Mouse (Mus musculus) adrenal gland, postnatal 36 days (tissue): Measurements from ENCODE around the gene Ptpn6. TPM values are rescaled to one million over a fixed set of nuclear protein-coding genes. Genes with fewer than 3 reads are reported as not detected.

Source experiments
- DNase-seq, 2 experiments: peaks; one replicate each; pipeline ENCODE4 v3.0.0; 2021; ENCODE audit warnings: mixed read lengths in 1 of 2
- total RNA-seq, 2 experiments: library from RNA; stranded (reverse); gene quantifications; 2 replicates each; pipeline ENCODE4 v1.2.3; 2021

The Ptpn6 gene
- total RNA-seq, 2 experiments from 2014 or later, result 5.5 to 9.6 TPM

DNA sequence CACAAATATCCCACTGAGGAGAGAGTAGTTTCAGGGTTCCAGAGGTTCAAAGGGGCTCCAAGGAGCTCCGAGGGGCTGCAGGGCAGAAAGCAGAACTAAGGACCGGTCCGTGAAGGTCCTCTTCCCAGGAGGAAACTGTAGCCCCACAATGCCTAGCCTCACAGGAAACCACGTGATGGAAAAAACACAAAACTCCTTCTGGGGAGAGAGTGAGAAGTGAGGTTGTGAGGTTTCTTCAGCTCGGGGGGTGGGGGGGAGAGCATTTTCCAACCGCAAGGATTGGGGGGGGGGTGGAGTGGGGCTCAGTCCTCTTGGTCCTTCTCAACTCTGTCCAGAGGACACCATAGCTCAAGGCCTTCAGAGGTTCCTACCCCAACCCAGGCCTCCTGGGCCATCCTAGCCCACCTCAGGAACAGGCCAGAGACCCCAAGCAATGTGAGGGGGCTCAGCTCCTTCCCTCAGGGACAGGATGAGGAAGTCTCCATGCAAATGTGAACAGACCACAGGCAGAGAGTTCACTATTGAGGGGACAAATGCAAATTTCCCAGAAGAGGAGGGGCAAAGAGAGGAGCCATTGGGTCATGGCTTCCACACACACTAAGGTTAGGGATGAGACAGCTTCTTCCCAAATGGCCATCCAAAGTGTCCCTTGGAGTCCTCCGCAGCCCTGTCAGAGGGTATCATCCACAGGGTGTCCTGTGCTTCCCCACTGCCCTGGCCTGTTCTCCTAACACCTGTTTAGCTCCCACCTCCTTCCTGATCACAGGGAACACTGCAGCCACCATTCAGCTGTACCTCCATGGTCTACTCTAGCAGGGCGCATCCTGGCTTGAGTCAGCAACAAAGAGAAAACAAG lies 8.4 kb downstream of the Ptpn6 start:
- DNase-seq, result no peak

GRCm38 (mm10) chr6:124728621-124729020 lies 9.9 kb downstream of the Ptpn6 start:
- DNase-seq, result peak; percentile 67 to 73

GRCm38 (mm10) chr6:124724472-124724871 lies 14.0 kb downstream of the Ptpn6 start:
- DNase-seq, result no peak

GRCm38 (mm10) chr6:124723541-124723940 lies 15.0 kb downstream of the Ptpn6 start:
- DNase-seq, result no peak

- DNase-seq, result no peak
These were observed 15.5 kb downstream of the Ptpn6 start for GRCm38 (mm10) chr6:124722876-124723473.

DNA sequence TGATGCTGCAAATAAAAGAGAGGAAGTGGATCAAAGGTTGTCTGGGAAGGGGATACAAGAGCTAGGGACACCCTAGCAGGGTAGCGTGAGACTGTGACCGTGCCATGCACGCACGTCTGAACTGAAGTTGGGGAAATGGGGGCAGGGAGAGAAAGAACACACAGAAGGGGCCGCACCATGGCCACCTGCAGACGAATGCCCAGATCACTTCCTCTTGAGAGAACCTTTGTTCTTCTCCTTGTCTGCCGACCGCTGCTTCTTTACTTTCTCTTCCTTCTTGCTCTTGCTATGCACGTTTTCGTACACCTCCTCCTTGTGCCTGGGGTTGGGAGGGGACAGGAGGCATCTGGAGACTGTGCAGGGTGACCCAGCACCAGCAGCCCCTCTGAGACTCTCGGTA lies 17.6 kb downstream of the Ptpn6 start:
- DNase-seq, result no peak

DNA sequence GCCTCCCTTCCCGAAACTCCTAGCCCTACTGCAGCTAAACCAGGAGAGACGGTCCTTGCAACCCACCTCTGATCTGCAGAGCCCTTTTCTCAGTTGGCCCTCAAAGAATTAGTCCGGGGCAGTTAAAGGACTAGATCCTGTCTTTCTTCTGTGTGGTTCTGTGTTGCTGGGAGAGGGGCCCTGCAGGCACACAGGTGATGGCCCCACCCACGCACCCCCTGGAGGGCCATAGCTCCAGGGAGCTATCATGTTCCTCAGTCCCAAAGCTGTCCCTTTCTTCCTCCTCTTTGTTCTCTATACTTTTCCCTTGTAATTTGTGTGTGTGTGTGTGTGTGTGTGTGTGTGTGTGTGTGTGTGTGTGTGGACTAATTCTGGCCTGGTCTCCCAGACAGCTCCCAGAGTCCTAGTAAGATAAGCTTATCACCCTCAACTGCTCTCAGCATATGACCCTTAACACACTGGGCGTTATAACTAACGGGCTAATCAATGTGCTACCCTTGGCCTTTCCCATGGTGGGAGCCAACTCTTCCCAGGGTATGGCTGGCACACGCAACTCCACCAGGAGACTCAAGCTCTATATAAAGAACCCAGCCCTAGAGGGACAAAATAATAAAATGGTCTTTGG lies 19.0 kb downstream of the Ptpn6 start:
- no peak for DNase-seq

GRCm38 (mm10) chr6:124718703-124719102 lies 19.8 kb downstream of the Ptpn6 start:
- DNase-seq, result no peak

DNA sequence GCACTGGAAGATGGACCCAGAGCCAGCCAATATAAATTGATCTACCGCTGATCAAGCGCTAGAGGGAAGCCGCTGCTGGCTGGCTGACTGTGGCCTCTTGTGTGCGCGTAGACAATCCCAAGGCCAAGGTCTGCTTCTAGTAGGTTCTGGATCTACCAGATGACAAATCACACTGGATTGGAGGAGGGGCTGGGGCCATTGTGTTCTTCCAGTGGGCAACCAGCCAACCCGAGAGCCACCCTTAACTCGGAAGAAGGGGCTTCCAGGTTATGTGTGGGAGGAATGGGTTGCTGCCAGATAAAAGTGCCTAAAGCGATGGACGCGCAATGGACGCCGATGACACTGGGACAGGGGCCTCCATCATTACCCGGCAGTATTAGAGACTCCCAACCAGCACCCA lies 20.5 kb downstream of the Ptpn6 start:
- DNase-seq, result peak; percentile 40 to 58

DNA sequence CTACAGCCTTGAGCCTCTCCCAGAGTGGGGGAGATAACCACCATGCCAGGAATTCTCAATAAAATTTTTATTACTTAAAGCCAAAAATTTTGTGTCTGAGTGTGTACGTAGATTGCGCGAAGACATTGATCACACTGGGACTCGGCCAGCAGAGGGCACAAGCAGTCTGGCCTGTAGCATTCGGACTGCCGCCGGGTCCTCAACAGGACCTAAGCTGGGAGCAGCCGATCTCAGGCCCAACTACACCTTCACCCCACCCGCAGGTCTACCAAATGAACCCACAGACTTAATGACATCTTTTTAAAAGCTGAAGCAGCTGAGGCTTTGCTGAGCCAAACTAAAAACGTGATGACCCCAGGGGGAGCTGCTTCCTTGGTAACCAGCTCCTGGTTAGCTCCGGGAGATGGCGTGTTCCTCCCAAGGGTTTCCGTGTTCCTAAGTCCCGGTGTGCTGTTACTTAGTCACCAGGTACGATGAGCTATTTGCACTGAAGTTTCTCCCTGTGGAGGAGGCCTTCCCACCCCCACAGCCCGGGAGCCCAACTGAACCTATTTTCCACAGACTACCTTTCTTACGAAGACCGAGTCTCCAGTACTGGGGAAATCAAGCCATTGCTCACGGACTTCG lies 21.5 kb downstream of the Ptpn6 start:
- DNase-seq, result peak; percentile 65 to 70

DNA sequence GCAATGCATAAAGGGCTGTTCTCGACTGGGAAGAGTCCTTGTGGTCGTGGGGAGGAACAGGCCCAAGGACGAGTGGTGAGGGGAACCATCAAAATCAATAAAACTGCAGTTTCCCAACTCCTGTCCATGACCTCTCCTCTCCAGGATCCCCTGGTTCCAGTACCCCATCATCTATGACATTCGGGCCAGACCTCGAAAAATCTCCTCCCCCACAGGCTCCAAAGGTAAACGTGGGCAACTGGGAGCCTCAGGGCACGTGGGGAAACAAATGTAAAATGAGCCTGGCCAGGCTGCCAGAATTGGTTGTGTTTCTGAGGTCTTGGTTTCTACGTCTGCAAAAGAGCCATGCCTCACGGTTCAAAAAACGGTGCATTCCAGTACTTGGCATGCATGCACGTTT lies 25.6 kb downstream of the Ptpn6 start:
- DNase-seq, result no peak

DNA sequence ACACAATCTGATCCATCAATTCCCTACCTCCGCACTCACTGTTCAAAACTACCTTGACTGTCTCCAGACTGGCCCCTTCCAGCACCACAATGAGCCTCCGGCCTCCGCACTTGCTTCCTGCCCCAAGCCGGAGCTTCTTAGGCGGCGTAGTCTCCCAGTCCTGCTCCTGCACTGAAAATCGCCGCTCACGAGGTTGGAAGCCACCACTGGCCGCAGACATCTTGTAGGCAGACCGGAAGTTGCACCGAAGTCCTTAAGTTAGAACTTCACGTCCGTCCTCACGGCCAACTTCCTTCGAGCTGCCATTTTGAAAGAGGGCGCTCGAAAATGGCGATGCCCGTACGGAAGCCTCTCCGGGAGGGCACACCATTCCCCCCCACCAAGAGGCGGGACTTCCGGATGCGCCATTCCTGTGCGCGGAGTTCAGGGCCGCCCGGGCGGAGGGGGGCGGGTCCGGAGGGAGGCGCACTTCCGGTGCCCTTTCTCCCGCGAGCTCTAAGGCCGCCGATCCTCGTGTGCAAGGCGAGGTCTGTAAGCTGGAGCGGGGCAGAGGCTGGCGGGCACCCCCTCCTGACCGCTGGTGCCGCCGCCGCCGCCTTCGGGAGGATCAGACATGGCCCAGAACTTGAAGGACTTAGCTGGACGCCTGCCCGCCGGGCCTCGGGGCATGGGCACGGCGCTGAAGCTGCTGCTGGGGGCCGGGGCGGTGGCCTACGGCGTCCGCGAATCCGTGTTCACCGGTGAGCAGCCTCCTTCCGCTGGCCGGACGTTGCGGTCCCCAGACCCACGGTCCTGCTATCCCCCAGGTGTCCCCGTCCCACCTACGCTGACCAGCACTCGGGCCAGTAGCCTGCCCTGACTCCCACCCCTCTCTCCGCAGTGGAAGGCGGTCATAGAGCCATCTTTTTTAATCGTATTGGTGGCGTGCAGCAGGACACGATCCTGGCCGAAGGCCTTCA lies 26.4 kb downstream of the Ptpn6 start, which contains the start of the genes Emg1 and Phb2:
Gene Emg1 (minus strand): TSS at position 355 of the 959 bp plus-strand sequence.
Gene Phb2 (plus strand): TSS at position 513 of the 959 bp plus-strand sequence.
- DNase-seq, result peak; percentile 99 to 100

DNA sequence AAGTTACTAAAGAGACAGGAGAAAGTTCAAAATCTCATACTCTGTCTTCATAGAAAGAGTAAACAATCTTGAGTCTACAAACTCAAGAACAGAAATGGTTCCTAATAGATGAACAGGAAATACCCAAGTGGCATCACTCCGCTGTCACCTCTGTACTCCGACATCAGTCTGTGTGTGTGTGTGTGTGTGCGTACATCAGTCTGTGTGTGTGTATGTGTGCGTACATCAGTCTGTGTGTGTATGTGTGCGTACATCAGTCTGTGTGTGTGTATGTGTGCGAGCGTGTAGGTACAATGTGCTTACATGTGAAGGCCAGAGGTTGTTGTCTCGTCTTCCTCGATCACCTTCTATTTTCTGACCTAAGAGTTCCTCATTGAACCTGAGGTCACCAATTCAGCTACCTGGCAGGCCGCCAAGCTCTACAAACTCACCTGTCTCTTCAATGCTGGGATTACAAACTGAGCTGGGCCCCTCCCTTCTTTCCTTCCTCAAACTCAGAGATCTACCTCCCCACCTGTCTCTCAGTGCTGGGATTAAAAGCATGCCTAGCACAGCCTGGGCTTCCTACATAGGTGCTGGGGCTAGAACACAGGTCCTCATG lies 30.1 kb downstream of the Ptpn6 start:
- DNase-seq, result no peak

GRCm38 (mm10) chr6:124706061-124706627 lies 32.4 kb downstream of the Ptpn6 start:
- no peak for DNase-seq

DNA sequence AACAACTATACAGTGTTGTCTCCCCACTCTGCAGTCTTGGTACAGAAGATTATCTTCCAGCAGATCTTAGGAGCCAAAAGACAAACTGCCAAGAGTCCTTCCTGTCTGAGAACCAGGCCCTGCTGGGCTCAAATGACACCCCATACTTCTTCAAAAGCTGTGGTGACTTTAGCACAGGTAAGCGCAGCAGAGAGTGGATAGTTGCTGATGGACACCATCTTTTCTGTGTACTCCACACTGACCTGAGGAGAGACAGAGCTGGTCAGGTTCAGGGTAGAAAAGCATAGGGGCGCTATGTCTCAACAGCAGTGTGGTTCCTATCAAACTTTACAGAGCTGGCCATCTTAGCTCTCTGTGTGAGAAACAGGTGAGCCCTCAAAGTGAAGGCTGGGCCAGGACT lies 34.1 kb downstream of the Ptpn6 start:
- DNase-seq, result no peak

- no peak for DNase-seq
These were observed 34.7 kb downstream of the Ptpn6 start for GRCm38 (mm10) chr6:124703789-124704188.

DNA sequence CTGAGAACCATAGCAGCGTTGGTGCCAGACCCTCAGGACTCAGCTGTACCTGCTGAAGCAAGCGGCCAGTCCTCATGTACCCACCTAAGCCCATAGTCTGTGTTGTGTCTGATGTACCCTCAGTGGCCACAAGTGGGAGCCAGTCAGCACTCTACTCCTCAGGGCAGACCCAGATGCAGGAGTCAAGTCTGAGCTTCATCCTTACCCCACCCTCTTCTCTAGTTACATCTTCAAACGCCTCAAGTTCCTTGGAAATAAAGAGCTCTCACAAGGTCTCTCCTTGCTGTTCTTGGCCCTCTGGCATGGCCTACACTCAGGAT lies 35.8 kb downstream of the Ptpn6 start:
- peak; percentile 71 to 72 for DNase-seq

- no peak for DNase-seq
These were observed 36.3 kb downstream of the Ptpn6 start for GRCm38 (mm10) chr6:124702102-124702783.

GRCm38 (mm10) chr6:124701338-124701737 lies 37.2 kb downstream of the Ptpn6 start:
- DNase-seq, result peak in 1 of 2 experiments; percentile 37
